Mouse (Mus musculus) olfactory bulb, adult 2 months (tissue): Measurements from ENCODE around the gene Srgap2. TPM values are rescaled to one million over a fixed set of nuclear protein-coding genes. Genes with fewer than 3 reads are reported as not detected.

Experiments used
- H3K27ac ChIP-seq: fragments of 200-500 bp; 2 replicates; pipeline ENCODE4 v1.5.1; 2012; ENCODE audit warnings: low read depth, low read length; ENCODE audit not compliant: insufficient read depth
- H3K4me1 ChIP-seq: fragments of 200-500 bp; 2 replicates; pipeline ENCODE4 v1.6.1; 2012; ENCODE audit warnings: low read length; ENCODE audit not compliant: control insufficient read depth, insufficient read depth
- H3K4me3 ChIP-seq: fragments of 200-500 bp; 2 replicates; pipeline ENCODE4 v1.5.1; 2012; ENCODE audit warnings: mild to moderate bottlenecking, low read depth, low read length, moderate library complexity; ENCODE audit not compliant: insufficient read depth
- CTCF ChIP-seq: fragments of 200-500 bp; IDR thresholded peaks from 2 replicates; pipeline ENCODE4 v1.5.1; 2012; ENCODE audit warnings: low read depth, mild to moderate bottlenecking, low read length, moderate library complexity; ENCODE audit not compliant: insufficient read depth
- POLR2A ChIP-seq: fragments of 200-500 bp; IDR thresholded peaks from 2 replicates; pipeline ENCODE4 v1.6.1; 2012; ENCODE audit warnings: mild to moderate bottlenecking, low read depth, low read length, moderate library complexity; ENCODE audit not compliant: insufficient read depth
- WGBS: fragments of 180-500 bp; shearing (Covaris S2); methylation state at CpG from one replicate; pipeline ENCODE4 v1.1.7; 2018; 5-methylcytosine and 5-hydroxymethylcytosine counted together
- polyA plus RNA-seq: library from polyadenylated mRNA; stranded (reverse); fragments of >200 nt; gene quantifications from 2 replicates; pipeline ENCODE4 v1.2.4, GENCODE M21; 2012; ENCODE audit warnings: low replicate concordance; ENCODE audit not compliant: missing spikeins, insufficient read depth, insufficient read length

The Srgap2 gene
- polyA plus RNA-seq, 1 experiment = not detected

- no peak overlapping the region for H3K4me3 ChIP-seq
- H3K4me1 ChIP-seq = peaks cover 21% of the 10 kb centered on the region
- H3K27ac ChIP-seq = no peak overlapping the region
- TF ChIP-seq CTCF = no peak
- TF ChIP-seq POLR2A = no peak
- WGBS = 74% methylated on average over 6 of the region's 6 CpGs
These were observed 284.2 kb downstream of the Srgap2 start for GRCm38 (mm10) chr1:131242956-131243355.

GRCm38 (mm10) chr1:131239576-131240193 is 287.5 kb downstream of the Srgap2 start:
- Histone ChIP-seq H3K27ac (no peak overlapping the region), H3K4me3 (no peak overlapping the region), H3K4me1 (peaks cover 12% of the 10 kb centered on the region)
- 74% methylated on average over 12 of the region's 12 CpGs for WGBS
- TF ChIP-seq CTCF (no peak), POLR2A (no peak)

- peaks cover 10% of the 10 kb centered on the region for H3K4me1 ChIP-seq
- no peak overlapping the region; the same call in 1 of the 2 replicates for H3K27ac ChIP-seq
- TF ChIP-seq CTCF = no peak
- no peak for TF ChIP-seq POLR2A
- no peak overlapping the region for H3K4me3 ChIP-seq
- WGBS = 53% methylated on average over 8 of the region's 8 CpGs
These were observed 288.2 kb downstream of the Srgap2 start for GRCm38 (mm10) chr1:131238931-131239381.

- 88% methylated on average over 7 of the region's 7 CpGs for WGBS
- Histone ChIP-seq H3K4me1 (peaks cover 10% of the 10 kb centered on the region), H3K27ac (no peak overlapping the region), H3K4me3 (no peak overlapping the region)
- TF ChIP-seq CTCF (no peak), POLR2A (no peak)
These were observed 291.1 kb downstream of the Srgap2 start for GRCm38 (mm10) chr1:131236077-131236476.

Other genes with a start within 250 kb of the Srgap2 start
- gene Ikbke, start 247.7 kb downstream of the Srgap2 start, polyA plus RNA-seq = not detected in 2 replicates
- gene Fam72a, start 551 bp upstream of the Srgap2 start, polyA plus RNA-seq = not detected in 2 replicates
- not detected in 2 replicates for gene Avpr1b, start 71.9 kb upstream of the Srgap2 start, polyA plus RNA-seq
- not detected in 2 replicates for gene Ctse, start 111.0 kb upstream of the Srgap2 start, polyA plus RNA-seq
- gene Rab7b, start 161.3 kb upstream of the Srgap2 start, polyA plus RNA-seq = not detected in 2 replicates
- not detected in 2 replicates for gene Slc26a9, start 216.7 kb upstream of the Srgap2 start, polyA plus RNA-seq